Mouse (Mus musculus): ENCODE data around the gene Kif5c. TPM values are rescaled to one million over a fixed set of nuclear protein-coding genes. Genes with fewer than 3 reads are reported as not detected.

The Kif5c gene
- polyA plus RNA-seq (2012; rRNA removed) = 0.10 and 0.18 TPM in 2 replicates

DNA sequence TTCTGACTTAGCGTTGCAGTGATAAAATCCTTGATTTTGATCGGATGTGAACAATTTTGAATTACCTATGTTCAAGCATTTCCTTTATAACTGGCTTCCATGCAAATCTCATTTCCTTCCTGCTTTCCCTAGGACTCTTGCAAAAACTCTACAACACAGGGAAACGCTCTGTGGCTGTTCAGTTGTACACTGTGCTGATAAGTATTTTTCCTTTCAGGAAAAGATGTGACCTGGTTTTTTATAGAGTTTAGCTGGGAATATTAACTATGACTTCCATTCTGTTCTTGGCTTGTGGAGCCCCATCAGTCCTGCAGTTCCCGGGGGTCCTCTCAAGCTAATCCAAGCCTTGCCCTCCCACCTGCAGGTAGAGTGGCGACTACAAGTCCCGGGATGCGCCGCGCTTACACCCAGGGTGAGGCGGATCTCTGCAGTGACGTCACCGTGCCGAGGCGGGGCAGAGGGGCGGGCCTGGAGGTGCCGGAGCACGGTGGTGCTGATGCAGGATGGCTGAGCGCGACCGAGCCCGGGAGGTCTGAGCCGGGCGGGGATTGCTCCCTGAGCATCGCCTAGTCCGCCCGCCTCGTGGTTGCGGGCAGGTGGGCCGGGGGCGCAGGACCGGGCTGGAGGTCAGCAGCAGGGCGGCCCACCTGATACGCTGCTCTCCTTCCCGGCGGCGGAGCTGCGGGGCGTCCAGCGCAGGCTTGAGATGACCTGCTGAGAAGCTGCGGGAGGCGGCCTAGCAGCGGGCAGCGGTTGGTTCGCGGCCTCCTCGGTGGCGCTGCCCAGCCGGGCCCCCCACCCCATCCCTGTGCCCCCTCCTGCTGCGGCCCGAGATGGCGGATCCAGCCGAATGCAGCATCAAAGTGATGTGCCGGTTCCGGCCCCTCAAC, at the start of gene Kif5c:
Gene Kif5c (plus strand): TSS at position 470 of the 890 bp plus-strand sequence.

DNA sequence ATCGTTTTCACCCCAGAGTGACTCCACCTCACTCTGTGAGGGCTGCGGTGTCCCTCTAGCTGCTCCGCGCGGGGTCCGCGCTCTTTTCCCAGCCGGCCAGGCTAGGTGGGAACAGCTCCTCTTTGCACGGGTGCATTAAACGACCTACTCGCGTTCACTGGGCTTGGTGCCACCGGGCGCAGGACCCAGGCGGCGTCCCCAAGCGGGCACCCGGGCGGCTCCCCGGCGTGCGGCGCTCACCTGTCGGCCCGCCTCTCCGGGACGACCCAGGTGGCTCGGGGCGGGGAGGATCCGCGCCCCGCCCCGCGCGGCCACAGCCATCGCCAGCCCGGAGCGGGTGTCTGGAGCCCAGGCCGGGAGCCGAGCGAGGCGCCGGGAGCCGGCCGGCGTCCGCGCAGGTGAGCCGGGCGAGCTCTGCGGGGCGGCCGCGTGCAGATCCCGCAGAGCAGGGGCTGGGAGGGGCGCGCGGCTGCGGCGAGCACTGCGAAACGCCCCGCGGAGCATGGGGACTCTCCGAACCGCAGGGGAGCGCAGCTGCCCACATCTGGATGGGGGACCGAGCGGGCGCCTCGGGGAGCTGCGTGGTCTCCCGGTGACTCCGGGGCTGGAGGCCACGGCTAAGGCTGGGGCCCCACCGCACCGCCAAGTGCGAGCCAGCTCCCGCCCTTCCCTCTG, 168.4 kb downstream of the Kif5c start, which contains the start of gene Lypd6b:
Gene Lypd6b (plus strand): TSS at position 313 of the 675 bp plus-strand sequence.

Other genes with a start within 250 kb of the Kif5c start
- 0.70 and 1.1 TPM in 2 replicates for gene Epc2, start 167.8 kb upstream of the Kif5c start, polyA plus RNA-seq (2012; rRNA removed)
- 3.5 and 5.9 TPM in 2 replicates for gene Lypd6b, start 168.4 kb downstream of the Kif5c start, polyA plus RNA-seq (2012; rRNA removed)